Mouse (Mus musculus) c-Kit-negative CD71-positive TER-119-positive erythroid progenitor cells, embryonic 14.5 days (primary cell): Measurements from ENCODE around the gene Clock.

Experiments used
- DNase-seq: peaks from one replicate; pipeline ENCODE4 v3.0.0-alpha.2; 2013; ENCODE audit warnings: low read depth, low spot score

The Clock gene

GRCm38 (mm10) chr5:76283890-76284289 lies 20.7 kb downstream of the Clock start:
- DNase-seq: no peak

- no peak for DNase-seq
Observed at GRCm38 (mm10) chr5:76274977-76275376, 29.6 kb downstream of the Clock start.

GRCm38 (mm10) chr5:76250948-76251347 lies 53.6 kb downstream of the Clock start:
- DNase-seq: no peak

GRCm38 (mm10) chr5:76246539-76246938 lies 58.1 kb downstream of the Clock start:
- DNase-seq: no peak

- no peak for DNase-seq
Observed at GRCm38 (mm10) chr5:76245419-76245818, 59.2 kb downstream of the Clock start.

GRCm38 (mm10) chr5:76244430-76244829 lies 60.2 kb downstream of the Clock start:
- DNase-seq: no peak

- DNase-seq: no peak
Observed at GRCm38 (mm10) chr5:76243929-76244328, 60.7 kb downstream of the Clock start.

- no peak for DNase-seq
Observed at GRCm38 (mm10) chr5:76243274-76243673, 61.3 kb downstream of the Clock start.

- no peak for DNase-seq
Observed at GRCm38 (mm10) chr5:76231171-76231855, 73.3 kb downstream of the Clock start.

GRCm38 (mm10) chr5:76216691-76217090 lies 87.9 kb downstream of the Clock start:
- DNase-seq: no peak

- no peak for DNase-seq
Observed at GRCm38 (mm10) chr5:76208066-76208465, 96.5 kb downstream of the Clock start.

- DNase-seq: no peak
Observed at GRCm38 (mm10) chr5:76205886-76206285, 98.7 kb downstream of the Clock start.

- no peak for DNase-seq
Observed at GRCm38 (mm10) chr5:76203171-76203570, 101.4 kb downstream of the Clock start.

GRCm38 (mm10) chr5:76199346-76199745 lies 105.2 kb downstream of the Clock start:
- DNase-seq: no peak

GRCm38 (mm10) chr5:76194377-76194945 lies 110.1 kb downstream of the Clock start:
- DNase-seq: no peak

GRCm38 (mm10) chr5:76193075-76193474 lies 111.5 kb downstream of the Clock start:
- no peak for DNase-seq

GRCm38 (mm10) chr5:76190609-76191008 lies 114.0 kb downstream of the Clock start:
- no peak for DNase-seq

GRCm38 (mm10) chr5:76187885-76188284 lies 116.7 kb downstream of the Clock start:
- no peak for DNase-seq

- DNase-seq: peak; percentile 49
Observed at GRCm38 (mm10) chr5:76184286-76185080, 120.1 kb downstream of the Clock start.

- DNase-seq: peak; percentile 83
Observed at GRCm38 (mm10) chr5:76183750-76184261, 120.8 kb downstream of the Clock start, which contains the start of gene Tmem165. Gene Tmem165, plus strand, starts transcription at chr5:76183880.

- no peak for DNase-seq
Observed at GRCm38 (mm10) chr5:76183043-76183749, 121.4 kb downstream of the Clock start.

GRCm38 (mm10) chr5:76182326-76182725 lies 122.3 kb downstream of the Clock start:
- DNase-seq: no peak
